Mouse (Mus musculus) heart, adult 2 months (tissue): ENCODE results near the gene Thbs3.

Experiments
- CTCF ChIP-seq: fragments of 200-600 bp; IDR thresholded peaks from 2 replicates; pipeline ENCODE4 v1.8.1; 2022; ENCODE audit warnings: antibody characterized with exemption, mild to moderate bottlenecking, moderate library complexity
- POLR2A ChIP-seq: fragments of 200-500 bp; IDR thresholded peaks from 2 replicates; pipeline ENCODE4 v1.6.1; 2011; ENCODE audit warnings: mild to moderate bottlenecking, low read depth, low read length, control low read depth; ENCODE audit not compliant: insufficient read depth

DNA sequence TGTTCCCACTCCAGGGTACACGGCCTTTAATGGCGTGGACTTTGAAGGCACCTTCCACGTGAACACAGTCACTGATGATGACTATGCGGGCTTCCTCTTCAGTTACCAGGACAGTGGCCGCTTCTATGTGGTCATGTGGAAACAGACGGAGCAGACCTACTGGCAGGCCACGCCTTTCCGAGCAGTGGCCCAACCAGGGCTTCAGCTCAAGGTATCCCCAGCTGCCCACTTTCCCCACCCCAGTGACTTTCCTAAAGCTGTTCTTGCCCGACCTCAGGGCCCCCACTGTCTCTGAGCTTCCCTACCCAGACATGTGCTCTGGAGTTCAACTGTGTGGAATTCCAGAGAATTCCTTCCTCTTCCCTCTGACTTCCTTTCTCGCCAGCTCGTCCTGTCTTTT, 9.8 kb downstream of the Thbs3 start:
- TF ChIP-seq CTCF = no peak
- TF ChIP-seq POLR2A = no peak
